Mouse (Mus musculus): Measurements from ENCODE around the gene Slc26a5. TPM values are rescaled to one million over a fixed set of nuclear protein-coding genes. Genes with fewer than 3 reads are reported as not detected.

Gene Slc26a5
- polyA plus RNA-seq, 1 experiment from 2014 or later, result not detected

DNA sequence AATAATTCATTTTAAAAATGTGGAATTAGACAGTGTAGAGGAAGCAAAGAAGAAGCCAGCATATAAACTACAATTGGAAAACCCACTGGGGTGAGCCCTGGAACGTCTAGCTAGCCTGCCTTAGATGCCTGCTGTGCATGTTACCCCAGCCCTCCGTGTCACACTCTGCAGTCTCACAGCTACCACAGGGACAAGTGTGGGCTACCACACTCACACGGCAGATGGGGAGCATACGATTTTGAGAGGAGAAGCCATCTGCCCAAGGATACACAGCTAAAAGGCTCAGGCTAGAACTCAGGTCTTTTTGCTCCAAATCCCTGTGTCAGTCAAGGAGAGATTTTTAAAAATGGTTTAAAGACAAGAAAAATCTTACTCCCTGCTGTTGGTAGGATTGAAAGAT lies 36.5 kb downstream of the Slc26a5 start:
- Histone ChIP-seq H3K9ac (ENCODE audit: low read depth, low read length) (no peak overlapping the region), H3K27ac (ENCODE audit: low read length) (no peak overlapping the region), H3K27me3 (ENCODE audit: control insufficient read depth, insufficient read depth, low read depth, low read length) (no peaks in the 10 kb centered on the region), H3K9me3 (replicated peaks; ENCODE audit: control insufficient read depth, low read length) (no peaks in the 10 kb centered on the region), H3K4me1 (ENCODE audit: control insufficient read depth, low read depth, low read length) (no peaks in the 10 kb centered on the region), H3K4me3 (ENCODE audit: low read depth, low read length) (no peak overlapping the region), H3K36me3 (ENCODE audit: control insufficient read depth, insufficient read depth) (no peaks in the 10 kb centered on the region), H3K4me2 (ENCODE audit: low read depth, low read length) (no peak overlapping the region)
- 53% methylated on average over 4 of the region's 4 CpGs for WGBS (ENCODE audit: insufficient replicate concordance)
- ATAC-seq (ENCODE audit: low read depth), result no peak

GRCm38 (mm10) chr5:21827643-21828042 lies 37.8 kb downstream of the Slc26a5 start:
- no peaks in the 10 kb centered on the region for H3K9me3 ChIP-seq (replicated peaks; ENCODE audit: control insufficient read depth, low read length)
- H3K4me2 ChIP-seq (ENCODE audit: low read depth, low read length), result no peak overlapping the region
- no peaks in the 10 kb centered on the region for H3K27me3 ChIP-seq (ENCODE audit: control insufficient read depth, insufficient read depth, low read depth, low read length)
- no peak overlapping the region for H3K27ac ChIP-seq (ENCODE audit: low read length)
- H3K36me3 ChIP-seq (ENCODE audit: control insufficient read depth, insufficient read depth), result no peaks in the 10 kb centered on the region
- 42% methylated on average over 6 of the region's 6 CpGs for WGBS (ENCODE audit: insufficient replicate concordance)
- H3K9ac ChIP-seq (ENCODE audit: low read depth, low read length), result no peak overlapping the region
- H3K4me3 ChIP-seq (ENCODE audit: low read depth, low read length), result no peak overlapping the region
- no peaks in the 10 kb centered on the region for H3K4me1 ChIP-seq (ENCODE audit: control insufficient read depth, low read depth, low read length)
- ATAC-seq (ENCODE audit: low read depth), result no peak

GRCm38 (mm10) chr5:21826370-21826769 lies 39.0 kb downstream of the Slc26a5 start:
- WGBS (ENCODE audit: insufficient replicate concordance), result 61% methylated on average over 7 of the region's 7 CpGs
- H3K27ac ChIP-seq (ENCODE audit: low read length), result no peak overlapping the region
- H3K4me2 ChIP-seq (ENCODE audit: low read depth, low read length), result no peak overlapping the region
- no peaks in the 10 kb centered on the region for H3K36me3 ChIP-seq (ENCODE audit: control insufficient read depth, insufficient read depth)
- no peaks in the 10 kb centered on the region for H3K4me1 ChIP-seq (ENCODE audit: control insufficient read depth, low read depth, low read length)
- ATAC-seq (ENCODE audit: low read depth), result no peak
- H3K9ac ChIP-seq (ENCODE audit: low read depth, low read length), result no peak overlapping the region
- H3K9me3 ChIP-seq (replicated peaks; ENCODE audit: control insufficient read depth, low read length), result no peaks in the 10 kb centered on the region
- no peaks in the 10 kb centered on the region for H3K27me3 ChIP-seq (ENCODE audit: control insufficient read depth, insufficient read depth, low read depth, low read length)
- H3K4me3 ChIP-seq (ENCODE audit: low read depth, low read length), result no peak overlapping the region

- Histone ChIP-seq H3K4me1 (ENCODE audit: control insufficient read depth, low read depth, low read length) (no peaks in the 10 kb centered on the region), H3K4me2 (ENCODE audit: low read depth, low read length) (no peak overlapping the region), H3K27ac (ENCODE audit: low read length) (no peak overlapping the region), H3K9me3 (replicated peaks; ENCODE audit: control insufficient read depth, low read length) (no peaks in the 10 kb centered on the region), H3K36me3 (ENCODE audit: control insufficient read depth, insufficient read depth) (no peaks in the 10 kb centered on the region), H3K9ac (ENCODE audit: low read depth, low read length) (no peak overlapping the region), H3K4me3 (ENCODE audit: low read depth, low read length) (no peak overlapping the region), H3K27me3 (ENCODE audit: control insufficient read depth, insufficient read depth, low read depth, low read length) (no peaks in the 10 kb centered on the region)
- 38% methylated on average over 1 of the region's 1 CpGs for WGBS (ENCODE audit: insufficient replicate concordance)
- ATAC-seq (ENCODE audit: low read depth), result no peak
Measured at GRCm38 (mm10) chr5:21813994-21814393, 51.4 kb downstream of the Slc26a5 start.

DNA sequence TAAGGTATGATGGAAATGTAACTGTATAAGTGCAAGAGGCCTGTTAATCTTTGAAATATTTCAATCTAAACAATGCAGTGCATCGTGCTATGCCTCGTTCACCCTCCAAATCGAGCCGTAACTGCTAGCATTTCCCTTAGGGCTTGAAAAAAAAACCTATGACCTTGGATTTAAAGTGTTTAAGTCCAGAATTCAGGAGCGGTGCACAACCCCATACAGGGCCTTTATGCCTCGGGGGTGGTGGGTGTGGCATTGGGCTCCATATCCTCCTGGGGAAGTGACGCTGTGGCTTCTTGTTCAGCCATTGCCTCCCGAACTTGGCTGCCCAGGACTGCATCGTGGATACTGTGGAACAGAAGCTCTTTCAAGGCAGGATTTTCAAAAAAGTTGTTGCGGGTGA lies 54.5 kb downstream of the Slc26a5 start:
- H3K27ac ChIP-seq (ENCODE audit: low read length), result no peak overlapping the region
- no peaks in the 10 kb centered on the region for H3K27me3 ChIP-seq (ENCODE audit: control insufficient read depth, insufficient read depth, low read depth, low read length)
- H3K36me3 ChIP-seq (ENCODE audit: control insufficient read depth, insufficient read depth), result no peaks in the 10 kb centered on the region
- H3K4me2 ChIP-seq (ENCODE audit: low read depth, low read length), result no peak overlapping the region
- no peaks in the 10 kb centered on the region for H3K9me3 ChIP-seq (replicated peaks; ENCODE audit: control insufficient read depth, low read length)
- no peak overlapping the region for H3K4me3 ChIP-seq (ENCODE audit: low read depth, low read length)
- H3K9ac ChIP-seq (ENCODE audit: low read depth, low read length), result no peak overlapping the region
- WGBS (ENCODE audit: insufficient replicate concordance), result 64% methylated on average over 10 of the region's 10 CpGs
- no peaks in the 10 kb centered on the region for H3K4me1 ChIP-seq (ENCODE audit: control insufficient read depth, low read depth, low read length)
- no peak for ATAC-seq (ENCODE audit: low read depth)

- 66% methylated on average over 4 of the region's 4 CpGs for WGBS (ENCODE audit: insufficient replicate concordance)
- no peaks in the 10 kb centered on the region for H3K27me3 ChIP-seq (ENCODE audit: control insufficient read depth, insufficient read depth, low read depth, low read length)
- no peak overlapping the region for H3K27ac ChIP-seq (ENCODE audit: low read length)
- H3K4me3 ChIP-seq (ENCODE audit: low read depth, low read length), result no peak overlapping the region
- H3K9ac ChIP-seq (ENCODE audit: low read depth, low read length), result no peak overlapping the region
- no peaks in the 10 kb centered on the region for H3K4me1 ChIP-seq (ENCODE audit: control insufficient read depth, low read depth, low read length)
- H3K9me3 ChIP-seq (replicated peaks; ENCODE audit: control insufficient read depth, low read length), result no peaks in the 10 kb centered on the region
- H3K36me3 ChIP-seq (ENCODE audit: control insufficient read depth, insufficient read depth), result peaks cover 27% of the 10 kb centered on the region
- ATAC-seq (ENCODE audit: low read depth), result no peak
- H3K4me2 ChIP-seq (ENCODE audit: low read depth, low read length), result no peak overlapping the region
Measured at GRCm38 (mm10) chr5:21804837-21805236, 60.6 kb downstream of the Slc26a5 start.

DNA sequence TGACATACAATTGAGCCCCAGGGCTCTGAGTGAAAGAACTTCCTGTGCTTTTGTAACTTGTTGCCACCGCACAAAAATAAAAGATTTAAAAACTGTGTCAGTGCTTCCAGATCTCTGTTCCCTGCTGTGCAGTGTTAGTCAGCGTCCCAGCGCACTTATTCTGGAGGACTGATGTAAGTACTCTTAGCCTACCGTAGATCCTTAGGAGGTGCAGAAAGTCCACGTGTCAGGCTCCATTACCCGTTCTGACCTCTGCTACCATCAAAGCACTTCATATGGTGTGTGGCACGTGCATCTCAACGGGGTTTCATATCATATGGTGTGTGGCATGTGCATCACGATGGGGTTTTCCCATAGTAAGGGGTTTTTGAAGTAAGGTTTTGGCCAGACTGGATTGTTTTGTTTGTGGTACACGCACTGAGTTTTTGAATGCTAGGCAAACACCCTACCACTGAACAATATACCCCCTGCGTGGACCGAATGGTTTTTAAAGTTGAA lies 61.7 kb downstream of the Slc26a5 start:
- Histone ChIP-seq H3K27me3 (ENCODE audit: control insufficient read depth, insufficient read depth, low read depth, low read length) (no peaks in the 10 kb centered on the region), H3K9me3 (replicated peaks; ENCODE audit: control insufficient read depth, low read length) (no peaks in the 10 kb centered on the region), H3K4me1 (ENCODE audit: control insufficient read depth, low read depth, low read length) (no peaks in the 10 kb centered on the region), H3K9ac (ENCODE audit: low read depth, low read length) (no peak overlapping the region), H3K36me3 (ENCODE audit: control insufficient read depth, insufficient read depth) (peaks cover 36% of the 10 kb centered on the region), H3K4me2 (ENCODE audit: low read depth, low read length) (no peak overlapping the region), H3K27ac (ENCODE audit: low read length) (no peak overlapping the region), H3K4me3 (ENCODE audit: low read depth, low read length) (no peak overlapping the region)
- 91% methylated on average over 12 of the region's 12 CpGs for WGBS (ENCODE audit: insufficient replicate concordance)
- no peak for ATAC-seq (ENCODE audit: low read depth)

DNA sequence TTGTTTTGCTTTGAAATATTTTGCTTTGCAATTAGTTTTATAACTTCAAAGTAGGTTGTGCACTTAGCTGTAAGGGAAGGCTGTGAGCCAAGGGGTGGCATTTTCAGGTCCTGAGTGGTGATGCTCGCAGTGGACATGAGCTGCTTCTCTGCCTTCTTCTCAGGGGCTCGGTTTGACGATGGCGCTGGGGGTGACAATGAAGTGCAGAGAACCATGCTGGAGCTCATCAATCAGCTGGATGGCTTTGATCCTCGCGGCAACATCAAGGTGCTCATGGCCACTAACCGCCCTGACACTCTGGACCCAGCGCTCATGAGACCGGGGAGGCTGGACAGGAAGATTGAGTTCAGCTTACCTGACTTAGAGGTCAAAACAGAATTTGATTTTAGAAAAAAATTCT lies 62.5 kb downstream of the Slc26a5 start:
- 89% methylated on average over 9 of the region's 9 CpGs for WGBS (ENCODE audit: insufficient replicate concordance)
- no peak overlapping the region for H3K9ac ChIP-seq (ENCODE audit: low read depth, low read length)
- no peak overlapping the region for H3K27ac ChIP-seq (ENCODE audit: low read length)
- no peaks in the 10 kb centered on the region for H3K9me3 ChIP-seq (replicated peaks; ENCODE audit: control insufficient read depth, low read length)
- no peak overlapping the region for H3K4me3 ChIP-seq (ENCODE audit: low read depth, low read length)
- ATAC-seq (ENCODE audit: low read depth), result no peak
- H3K27me3 ChIP-seq (ENCODE audit: control insufficient read depth, insufficient read depth, low read depth, low read length), result no peaks in the 10 kb centered on the region
- no peaks in the 10 kb centered on the region for H3K4me1 ChIP-seq (ENCODE audit: control insufficient read depth, low read depth, low read length)
- peaks cover 36% of the 10 kb centered on the region for H3K36me3 ChIP-seq (ENCODE audit: control insufficient read depth, insufficient read depth)
- H3K4me2 ChIP-seq (ENCODE audit: low read depth, low read length), result no peak overlapping the region

GRCm38 (mm10) chr5:21792166-21792565 lies 73.2 kb downstream of the Slc26a5 start:
- Histone ChIP-seq H3K27me3 (ENCODE audit: control insufficient read depth, insufficient read depth, low read depth, low read length) (no peaks in the 10 kb centered on the region), H3K9ac (ENCODE audit: low read depth, low read length) (no peak overlapping the region), H3K4me3 (ENCODE audit: low read depth, low read length) (no peak overlapping the region)

More at GRCm38 (mm10) chr5:21792166-21792565, 73.2 kb downstream of the Slc26a5 start:
- Histone ChIP-seq H3K4me2 (ENCODE audit: low read depth, low read length) (no peak overlapping the region), H3K36me3 (ENCODE audit: control insufficient read depth, insufficient read depth) (peaks cover 19% of the 10 kb centered on the region), H3K4me1 (ENCODE audit: control insufficient read depth, low read depth, low read length) (peaks cover 9% of the 10 kb centered on the region), H3K27ac (ENCODE audit: low read length) (no peak overlapping the region), H3K9me3 (replicated peaks; ENCODE audit: control insufficient read depth, low read length) (no peaks in the 10 kb centered on the region)
- ATAC-seq (ENCODE audit: low read depth), result no peak

Measured in liver, embryonic 16.5 days (tissue).